Mouse (Mus musculus): ENCODE measurements around the gene Actl10.
A peak's percentile ranks its signal among the peaks of the same experiment; 100 is the strongest.

The Actl10 gene

GRCm38 (mm10) chr2:154580586-154580985 lies 29.0 kb downstream of the Actl10 start:
- no peak for DNase-seq (ENCODE audit: low read depth, low spot score)

- no peak for DNase-seq (ENCODE audit: low read depth, low spot score)
Measured at GRCm38 (mm10) chr2:154581421-154581820, 29.8 kb downstream of the Actl10 start.

GRCm38 (mm10) chr2:154583906-154584872 lies 32.6 kb downstream of the Actl10 start:
- no peak for DNase-seq (ENCODE audit: low read depth, low spot score)

- DNase-seq (ENCODE audit: low read depth, low spot score): no peak
Measured at GRCm38 (mm10) chr2:154584931-154585601, 33.5 kb downstream of the Actl10 start.

GRCm38 (mm10) chr2:154586405-154586804 lies 34.8 kb downstream of the Actl10 start:
- no peak for DNase-seq (ENCODE audit: low read depth, low spot score)

- no peak for DNase-seq (ENCODE audit: low read depth, low spot score)
Measured at GRCm38 (mm10) chr2:154589051-154589450, 37.5 kb downstream of the Actl10 start.

- no peak for DNase-seq (ENCODE audit: low read depth, low spot score)
Measured at GRCm38 (mm10) chr2:154591239-154591638, 39.7 kb downstream of the Actl10 start.

GRCm38 (mm10) chr2:154593025-154593424 lies 41.4 kb downstream of the Actl10 start:
- peak; percentile 59 for DNase-seq (ENCODE audit: low read depth, low spot score)

- DNase-seq (ENCODE audit: low read depth, low spot score): no peak
Measured at GRCm38 (mm10) chr2:154595775-154596174, 44.2 kb downstream of the Actl10 start.

- DNase-seq (ENCODE audit: low read depth, low spot score): no peak
Measured at GRCm38 (mm10) chr2:154597399-154597798, 45.8 kb downstream of the Actl10 start.

GRCm38 (mm10) chr2:154600586-154600985 lies 49.0 kb downstream of the Actl10 start:
- no peak for DNase-seq (ENCODE audit: low read depth, low spot score)

- no peak for DNase-seq (ENCODE audit: low read depth, low spot score)
Measured at GRCm38 (mm10) chr2:154601324-154601723, 49.7 kb downstream of the Actl10 start.
